Mouse (Mus musculus): ENCODE results near the gene Nlgn2. TPM values are rescaled to one million over a fixed set of nuclear protein-coding genes. Genes with fewer than 3 reads are reported as not detected.

The Nlgn2 gene
- polyA plus RNA-seq, 1 experiment from 2014 or later = 3.5 TPM

DNA sequence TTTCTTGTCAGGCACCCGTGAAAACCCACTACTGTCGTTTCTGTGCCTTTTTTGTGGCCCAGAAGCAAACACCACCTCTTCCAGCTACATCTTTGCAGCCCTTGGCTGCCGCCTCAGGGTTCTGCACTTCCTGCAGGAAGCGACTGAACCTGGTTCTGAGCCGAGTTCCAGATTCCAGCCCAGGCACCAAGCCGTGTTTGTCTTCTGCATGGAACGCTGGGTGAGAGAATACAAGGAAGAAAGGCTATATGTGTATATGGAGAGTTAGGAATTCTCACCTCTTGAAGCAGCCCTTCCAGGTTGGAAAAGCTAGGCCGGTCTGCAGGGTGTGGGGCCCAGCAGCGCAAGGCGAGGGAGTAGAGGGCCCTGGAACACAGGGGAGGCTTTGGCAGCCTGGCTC lies 17.1 kb upstream of the Nlgn2 start:
- no peak overlapping the region for H3K4me3 ChIP-seq

DNA sequence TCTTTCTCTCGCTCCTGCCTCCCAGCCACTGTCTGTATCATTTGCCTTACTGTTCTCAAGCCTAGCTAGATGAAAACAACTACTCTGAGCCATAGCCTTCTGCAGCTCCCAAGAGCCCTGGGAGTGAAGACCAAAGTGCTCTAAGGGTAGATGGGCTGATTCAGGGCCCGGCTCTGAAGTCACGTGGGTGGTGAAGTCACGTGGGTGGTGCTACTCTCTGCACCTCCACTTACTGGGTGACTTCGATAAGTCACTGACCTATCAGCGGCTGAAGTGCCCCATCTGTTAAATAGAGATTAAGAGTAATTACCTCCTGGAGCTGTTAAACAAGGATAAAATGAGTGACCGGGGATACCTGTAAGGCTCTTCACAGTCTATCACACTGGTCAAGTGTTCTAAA lies 16.4 kb upstream of the Nlgn2 start:
- 0 out of 2 replicates have a peak overlapping the region, but pooled peaks have one; percentile 19 for H3K27ac ChIP-seq
- DNase-seq (ENCODE audit: low spot score) = no peak
- 77% methylated on average over 7 of the region's 7 CpGs for WGBS

More for the DNA sequence above, 17.1 kb upstream of the Nlgn2 start:
- Histone ChIP-seq H3K4me1 (peaks cover 43% of the 10 kb centered on the region), H3K27me3 (ENCODE audit: low read depth, poor library complexity, severe bottlenecking) (peaks cover 43% of the 10 kb centered on the region), H3K9me3 (replicated peaks) (no peaks in the 10 kb centered on the region), H3K27ac (0 out of 2 replicates have a peak overlapping the region, but pooled peaks have one; percentile 53), H3K36me3 (peaks cover 35% of the 10 kb centered on the region)
- 87% methylated on average over 10 of the region's 10 CpGs for WGBS
- no peak for DNase-seq (ENCODE audit: low spot score)

DNA sequence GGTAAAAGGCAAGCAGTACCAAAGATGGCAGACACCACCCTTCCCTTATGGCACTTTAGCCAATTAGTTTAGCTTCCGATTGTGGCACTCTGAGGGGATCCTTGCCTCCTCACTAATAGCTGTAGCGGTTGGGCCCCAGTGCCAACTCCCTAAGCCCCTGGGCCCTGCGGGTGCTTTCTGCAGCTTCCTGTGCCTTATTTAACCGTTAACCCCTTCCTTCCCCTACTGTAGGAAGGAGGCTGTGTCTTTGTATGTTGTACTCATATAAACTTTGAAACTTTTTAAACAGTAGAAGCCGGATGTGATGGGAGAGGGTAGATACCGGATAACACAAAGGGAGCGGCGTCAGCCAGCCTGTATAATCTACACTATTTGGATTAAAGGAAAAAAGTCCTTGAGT lies 13.2 kb upstream of the Nlgn2 start:
- H3K36me3 ChIP-seq = peaks cover 57% of the 10 kb centered on the region
- 84% methylated on average over 8 of the region's 8 CpGs for WGBS
- H3K4me3 ChIP-seq = no peak overlapping the region
- no peak for DNase-seq (ENCODE audit: low spot score)
- H3K27ac ChIP-seq = no peak overlapping the region
- H3K4me1 ChIP-seq = peaks cover 59% of the 10 kb centered on the region
- H3K27me3 ChIP-seq (ENCODE audit: low read depth, poor library complexity, severe bottlenecking) = peaks cover 5% of the 10 kb centered on the region; the same call in 1 of the 2 replicates
- H3K9me3 ChIP-seq (replicated peaks) = no peaks in the 10 kb centered on the region

More for the DNA sequence above, 16.4 kb upstream of the Nlgn2 start:
- no peak overlapping the region for H3K4me3 ChIP-seq
- H3K36me3 ChIP-seq = peaks cover 42% of the 10 kb centered on the region
- peaks cover 43% of the 10 kb centered on the region for H3K4me1 ChIP-seq
- H3K9me3 ChIP-seq (replicated peaks) = no peaks in the 10 kb centered on the region
- peaks cover 36% of the 10 kb centered on the region for H3K27me3 ChIP-seq (ENCODE audit: low read depth, poor library complexity, severe bottlenecking)

DNA sequence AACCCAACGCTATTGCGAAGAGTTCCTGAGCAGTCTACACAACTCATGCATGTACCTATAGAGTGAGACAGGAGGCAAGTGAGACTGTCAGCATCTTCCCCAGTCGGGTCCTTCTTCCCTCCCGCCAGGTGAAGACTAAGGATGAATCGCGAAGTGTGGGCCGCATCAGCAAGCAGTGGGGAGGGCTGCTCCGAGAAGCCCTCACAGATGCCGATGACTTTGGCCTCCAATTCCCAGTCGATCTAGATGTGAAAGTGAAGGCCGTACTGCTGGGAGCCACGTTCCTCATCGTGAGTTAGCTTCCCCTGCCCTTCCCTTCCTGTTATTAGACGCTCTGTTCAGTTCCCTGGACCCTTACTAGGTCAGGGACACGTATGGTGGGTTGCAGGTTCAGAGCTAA lies 12.3 kb upstream of the Nlgn2 start:
- peaks cover 58% of the 10 kb centered on the region for H3K4me1 ChIP-seq
- H3K36me3 ChIP-seq = peaks cover 57% of the 10 kb centered on the region
- no peaks in the 10 kb centered on the region for H3K27me3 ChIP-seq (ENCODE audit: low read depth, poor library complexity, severe bottlenecking)
- DNase-seq (ENCODE audit: low spot score) = no peak
- 93% methylated on average over 15 of the region's 15 CpGs for WGBS
- no peaks in the 10 kb centered on the region for H3K9me3 ChIP-seq (replicated peaks)
- 0 out of 2 replicates have a peak overlapping the region, but pooled peaks have one; percentile 10 for H3K4me3 ChIP-seq
- no peak overlapping the region for H3K27ac ChIP-seq

- no peak for DNase-seq (ENCODE audit: low spot score)
- 93% methylated on average over 9 of the region's 9 CpGs for WGBS
- Histone ChIP-seq H3K36me3 (peaks cover 57% of the 10 kb centered on the region), H3K27ac (no peak overlapping the region), H3K4me1 (peaks cover 54% of the 10 kb centered on the region), H3K4me3 (no peak overlapping the region), H3K9me3 (replicated peaks) (no peaks in the 10 kb centered on the region), H3K27me3 (ENCODE audit: low read depth, poor library complexity, severe bottlenecking) (no peaks in the 10 kb centered on the region)
Measured at GRCm38 (mm10) chr11:69849128-69849527, 11.5 kb upstream of the Nlgn2 start.

DNA sequence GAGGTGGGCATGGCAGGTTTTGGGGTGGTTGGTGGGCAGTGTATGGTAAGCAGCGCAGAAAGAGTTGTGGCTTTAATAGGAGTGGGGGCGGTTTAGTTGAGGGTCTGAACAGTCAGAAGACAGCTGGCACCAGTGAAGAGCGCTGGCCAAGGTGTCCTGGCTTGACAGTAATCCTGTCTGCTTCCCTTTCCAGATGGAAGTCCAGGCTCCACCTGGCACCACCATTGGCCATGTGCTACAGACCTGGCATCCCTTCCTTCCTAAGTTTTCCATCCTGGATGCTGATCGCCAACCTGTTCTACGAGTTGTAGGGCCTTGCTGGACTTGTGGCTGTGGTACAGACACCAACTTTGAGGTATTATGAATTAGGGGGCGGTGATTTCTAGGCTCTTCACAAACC lies 10.4 kb upstream of the Nlgn2 start:
- Histone ChIP-seq H3K4me3 (peak overlapping the region; percentile 78), H3K9me3 (replicated peaks) (no peaks in the 10 kb centered on the region), H3K27me3 (ENCODE audit: low read depth, poor library complexity, severe bottlenecking) (no peaks in the 10 kb centered on the region), H3K4me1 (peaks cover 43% of the 10 kb centered on the region), H3K27ac (peak overlapping the region; percentile 97; the same call in 1 of the 2 replicates), H3K36me3 (peaks cover 55% of the 10 kb centered on the region)
- no peak for DNase-seq (ENCODE audit: low spot score)
- 98% methylated on average over 6 of the region's 6 CpGs for WGBS

GRCm38 (mm10) chr11:69846738-69847688 lies 9.4 kb upstream of the Nlgn2 start:
- DNase-seq (ENCODE audit: low spot score) = peak; percentile 65
- no peaks in the 10 kb centered on the region for H3K27me3 ChIP-seq (ENCODE audit: low read depth, poor library complexity, severe bottlenecking)
- peaks cover 45% of the 10 kb centered on the region for H3K36me3 ChIP-seq
- H3K4me3 ChIP-seq = peak overlapping the region; percentile 78
- WGBS = 10% methylated on average over 37 of the region's 37 CpGs
- H3K4me1 ChIP-seq = peaks cover 42% of the 10 kb centered on the region
- H3K9me3 ChIP-seq (replicated peaks) = no peaks in the 10 kb centered on the region
- H3K27ac ChIP-seq = peak overlapping the region; percentile 97

DNA sequence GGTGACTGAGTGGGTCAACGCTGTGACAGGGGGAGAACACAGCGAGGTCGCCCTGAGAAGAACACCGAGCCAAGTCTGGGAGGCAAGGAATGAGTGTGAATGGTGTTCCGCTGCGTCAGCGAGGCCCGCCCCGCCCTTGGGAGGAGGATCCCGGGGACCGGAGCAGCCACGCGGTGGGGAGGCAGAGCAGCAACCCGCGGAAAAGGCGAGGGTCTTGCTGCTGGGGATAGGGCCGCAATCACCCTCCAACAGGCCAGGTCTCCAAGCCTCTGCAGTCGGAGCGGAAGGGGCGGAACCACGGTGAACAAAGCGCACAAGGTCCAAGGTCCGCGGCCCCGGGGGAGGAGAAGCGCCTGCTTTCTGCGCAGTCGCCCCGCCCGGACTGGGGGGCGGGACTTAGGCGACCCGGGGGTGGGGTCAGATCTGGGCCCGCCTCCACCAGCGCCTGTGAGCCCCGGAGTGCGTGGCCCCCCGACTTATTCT lies 8.7 kb upstream of the Nlgn2 start, which contains the start of gene Plscr3:
Gene Plscr3 (plus strand): TSS at position 179 of the 483 bp plus-strand sequence.
- Histone ChIP-seq H3K36me3 (peaks cover 37% of the 10 kb centered on the region), H3K9me3 (replicated peaks) (no peaks in the 10 kb centered on the region), H3K4me1 (peaks cover 36% of the 10 kb centered on the region), H3K27me3 (ENCODE audit: low read depth, poor library complexity, severe bottlenecking) (no peaks in the 10 kb centered on the region), H3K4me3 (peak within 1 kb of the TSS; percentile 78), H3K27ac (peak within 1 kb of the TSS; percentile 97)
- WGBS = 1% methylated on average over 38 of the region's 38 CpGs
- DNase-seq (ENCODE audit: low spot score) = peak; percentile 95

- DNase-seq (ENCODE audit: low spot score) = peak; percentile 65
- no peaks in the 10 kb centered on the region for H3K9me3 ChIP-seq (replicated peaks)
- peak overlapping the region; percentile 88 for H3K27ac ChIP-seq
- H3K4me3 ChIP-seq = peak overlapping the region; percentile 72
- H3K36me3 ChIP-seq = peaks cover 3% of the 10 kb centered on the region
- H3K27me3 ChIP-seq (ENCODE audit: low read depth, poor library complexity, severe bottlenecking) = peaks cover 34% of the 10 kb centered on the region
- H3K4me1 ChIP-seq = peaks cover 50% of the 10 kb centered on the region
- WGBS = 6% methylated on average over 7 of the region's 7 CpGs
Measured at GRCm38 (mm10) chr11:69838714-69839104, 1.1 kb upstream of the Nlgn2 start.

GRCm38 (mm10) chr11:69837952-69838713 lies 549 bp upstream of the Nlgn2 start, which contains the start of gene Tmem256:
Gene Tmem256 (plus strand): TSS chr11:69838514.
- peak within 1 kb of the TSS; percentile 72 for H3K4me3 ChIP-seq
- peaks cover 40% of the 10 kb centered on the region for H3K27me3 ChIP-seq (ENCODE audit: low read depth, poor library complexity, severe bottlenecking)
- H3K27ac ChIP-seq = peak within 1 kb of the TSS; percentile 88
- DNase-seq (ENCODE audit: low spot score) = peak; percentile 92
- H3K4me1 ChIP-seq = peaks cover 53% of the 10 kb centered on the region
- WGBS = under 1% methylated on average over 34 of the region's 34 CpGs
- no peaks in the 10 kb centered on the region for H3K9me3 ChIP-seq (replicated peaks)
- peaks cover 8% of the 10 kb centered on the region for H3K36me3 ChIP-seq

DNA sequence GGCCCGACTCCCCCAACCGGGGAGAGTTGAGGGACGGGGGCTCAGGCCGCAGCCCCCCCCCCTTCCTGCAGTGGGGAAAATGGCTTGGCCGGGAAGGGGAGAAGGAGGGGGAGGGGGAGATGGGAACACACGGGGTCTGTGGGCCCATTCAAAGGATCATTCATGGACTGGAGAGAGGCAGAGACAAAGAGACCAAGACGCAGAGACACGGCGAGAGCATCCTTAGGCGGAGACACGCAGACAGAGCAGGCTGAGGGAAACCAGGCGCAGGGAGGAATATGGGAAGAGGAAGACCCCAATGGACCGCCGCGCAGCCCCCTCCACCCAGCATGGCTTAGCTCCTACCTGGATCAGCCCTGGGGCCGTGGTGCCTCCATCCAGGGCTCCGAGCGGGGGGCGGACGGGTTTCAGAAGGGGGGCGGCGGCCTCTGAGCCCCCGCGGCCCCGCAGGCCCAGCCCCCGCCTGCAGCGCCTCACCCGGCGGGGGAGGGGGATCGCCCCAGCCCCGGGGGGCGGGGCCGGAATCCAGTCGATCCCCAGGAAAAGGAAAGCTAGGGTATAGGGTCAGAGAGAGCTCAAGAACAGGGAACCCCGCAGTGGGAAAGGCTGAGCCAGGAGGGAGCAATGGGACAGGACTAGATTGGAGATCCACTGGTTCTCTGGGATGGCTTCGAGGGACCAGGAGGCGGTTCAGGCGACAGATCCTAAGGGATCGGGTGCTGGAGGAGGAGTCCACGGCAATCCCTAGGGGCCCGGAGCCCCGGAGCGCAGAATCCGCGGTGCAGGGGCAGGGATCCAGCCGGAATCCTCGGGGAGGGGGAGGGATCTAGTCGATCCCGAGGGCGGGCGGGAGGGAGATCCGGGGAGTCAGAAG lies 644 bp downstream of the Nlgn2 start:
- Histone ChIP-seq H3K27ac (peak overlapping the region; percentile 88), H3K4me3 (peak overlapping the region; percentile 72), H3K27me3 (ENCODE audit: low read depth, poor library complexity, severe bottlenecking) (peaks cover 52% of the 10 kb centered on the region), H3K36me3 (peaks cover 17% of the 10 kb centered on the region), H3K9me3 (replicated peaks) (no peaks in the 10 kb centered on the region), H3K4me1 (peaks cover 53% of the 10 kb centered on the region)
- 1% methylated on average over 52 of the region's 52 CpGs for WGBS
- peak; percentile 68 for DNase-seq (ENCODE audit: low spot score)

DNA sequence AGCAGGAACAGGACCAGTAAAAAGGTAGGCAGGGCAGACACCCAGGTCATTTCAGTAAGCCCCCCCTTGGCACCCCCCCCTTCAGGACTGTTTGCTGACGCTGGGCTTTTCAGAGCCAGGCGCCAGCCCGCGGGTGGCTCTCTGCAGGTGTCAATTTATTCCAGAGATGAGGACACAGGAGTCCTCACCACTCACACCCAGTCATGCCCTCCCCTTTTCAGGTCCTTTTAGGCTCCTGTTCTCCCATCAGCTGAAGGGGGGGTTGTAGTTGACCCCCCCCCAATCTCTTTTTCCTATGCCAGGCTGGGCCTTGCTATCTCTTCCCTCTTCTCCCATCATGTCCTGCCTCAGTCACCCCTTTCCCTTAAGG lies 1.6 kb downstream of the Nlgn2 start:
- H3K27ac ChIP-seq = peak overlapping the region; percentile 12; the same call in 1 of the 2 replicates
- peaks cover 19% of the 10 kb centered on the region for H3K36me3 ChIP-seq
- H3K4me3 ChIP-seq = peak overlapping the region; percentile 72
- H3K4me1 ChIP-seq = peaks cover 58% of the 10 kb centered on the region
- 3% methylated on average over 4 of the region's 4 CpGs for WGBS
- peaks cover 53% of the 10 kb centered on the region for H3K27me3 ChIP-seq (ENCODE audit: low read depth, poor library complexity, severe bottlenecking)
- no peaks in the 10 kb centered on the region for H3K9me3 ChIP-seq (replicated peaks)
- no peak for DNase-seq (ENCODE audit: low spot score)

Data from limb, embryonic 10.5 days (tissue).